Mouse (Mus musculus): ENCODE results near the gene Slc12a4. TPM values are rescaled to one million over a fixed set of nuclear protein-coding genes. Genes with fewer than 3 reads are reported as not detected.

The Slc12a4 gene
- total RNA-seq, 1 experiment from 2014 or later: 8.1 TPM

GRCm38 (mm10) chr8:105937496-105938305 lies 28.2 kb downstream of the Slc12a4 start:
- ATAC-seq (replicated peaks; ENCODE audit: insufficient number of reproducible peaks, low FRiP score, low TSS enrichment, poor library complexity, severe bottlenecking): no peak; the same call in 1 of the 2 replicates

- peak; percentile 85 for ATAC-seq (replicated peaks; ENCODE audit: insufficient number of reproducible peaks, low FRiP score, low TSS enrichment, poor library complexity, severe bottlenecking)
Observed at GRCm38 (mm10) chr8:105936866-105937475, 28.9 kb downstream of the Slc12a4 start.

- no peak for ATAC-seq (replicated peaks; ENCODE audit: insufficient number of reproducible peaks, low FRiP score, low TSS enrichment, poor library complexity, severe bottlenecking)
Observed at GRCm38 (mm10) chr8:105935863-105936603, 29.9 kb downstream of the Slc12a4 start.

- no peak for ATAC-seq (replicated peaks; ENCODE audit: insufficient number of reproducible peaks, low FRiP score, low TSS enrichment, poor library complexity, severe bottlenecking)
Observed at GRCm38 (mm10) chr8:105935105-105935504, 30.8 kb downstream of the Slc12a4 start.

- ATAC-seq (replicated peaks; ENCODE audit: insufficient number of reproducible peaks, low FRiP score, low TSS enrichment, poor library complexity, severe bottlenecking): no peak
Observed at GRCm38 (mm10) chr8:105933762-105934161, 32.1 kb downstream of the Slc12a4 start, which contains the start of gene Ctrl. TSS of gene Ctrl (minus strand) at chr8:105933862.

- no peak for ATAC-seq (replicated peaks; ENCODE audit: insufficient number of reproducible peaks, low FRiP score, low TSS enrichment, poor library complexity, severe bottlenecking)
Observed at GRCm38 (mm10) chr8:105932525-105932924, 33.4 kb downstream of the Slc12a4 start.

GRCm38 (mm10) chr8:105931271-105931670 lies 34.6 kb downstream of the Slc12a4 start:
- no peak for ATAC-seq (replicated peaks; ENCODE audit: insufficient number of reproducible peaks, low FRiP score, low TSS enrichment, poor library complexity, severe bottlenecking)

GRCm38 (mm10) chr8:105930602-105931001 lies 35.3 kb downstream of the Slc12a4 start:
- peak; percentile 88 for ATAC-seq (replicated peaks; ENCODE audit: insufficient number of reproducible peaks, low FRiP score, low TSS enrichment, poor library complexity, severe bottlenecking)

GRCm38 (mm10) chr8:105925123-105925522 lies 40.8 kb downstream of the Slc12a4 start:
- no peak for ATAC-seq (replicated peaks; ENCODE audit: insufficient number of reproducible peaks, low FRiP score, low TSS enrichment, poor library complexity, severe bottlenecking)

- no peak for ATAC-seq (replicated peaks; ENCODE audit: insufficient number of reproducible peaks, low FRiP score, low TSS enrichment, poor library complexity, severe bottlenecking)
Observed at GRCm38 (mm10) chr8:105919390-105919789, 46.5 kb downstream of the Slc12a4 start.

GRCm38 (mm10) chr8:105900941-105901616 lies 64.8 kb downstream of the Slc12a4 start:
- ATAC-seq (replicated peaks; ENCODE audit: insufficient number of reproducible peaks, low FRiP score, low TSS enrichment, poor library complexity, severe bottlenecking): 0 out of 2 replicates have a peak, but pooled peaks have one; percentile 44

- peak; percentile 96 for ATAC-seq (replicated peaks; ENCODE audit: insufficient number of reproducible peaks, low FRiP score, low TSS enrichment, poor library complexity, severe bottlenecking)
Observed at GRCm38 (mm10) chr8:105900180-105900940, 65.5 kb downstream of the Slc12a4 start, which contains the start of gene Pskh1. TSS of gene Pskh1 (plus strand) at chr8:105900441.

- no peak for ATAC-seq (replicated peaks; ENCODE audit: insufficient number of reproducible peaks, low FRiP score, low TSS enrichment, poor library complexity, severe bottlenecking)
Observed at GRCm38 (mm10) chr8:105897801-105898480, 68.0 kb downstream of the Slc12a4 start.

Other genes starting within 250 kb of the Slc12a4 start
- 0.21 to 2.7 TPM in 2 of 3 replicates, not detected in the other for gene Gfod2, start 207.4 kb downstream of the Slc12a4 start, total RNA-seq (2017)
- 11.8 to 19.7 TPM (median 13.0 TPM) in 3 replicates for gene Ranbp10, start 138.7 kb downstream of the Slc12a4 start, total RNA-seq (2017)
- 0.19 TPM in 1 of 3 replicates, not detected in the others for gene Tsnaxip1, start 138.4 kb downstream of the Slc12a4 start, total RNA-seq (2017)
- gene Cenpt, start 112.8 kb downstream of the Slc12a4 start, total RNA-seq (2017): 3.6 to 7.3 TPM (median 5.4 TPM) in 3 replicates
- gene Thap11, start 111.0 kb downstream of the Slc12a4 start, total RNA-seq (2017): 12.3 to 21.2 TPM (median 20.9 TPM) in 3 replicates
- 20.2 to 38.8 TPM (median 28.6 TPM) in 3 replicates for gene Nutf2, start 105.5 kb downstream of the Slc12a4 start, total RNA-seq (2017)
- 29.2 to 48.9 TPM (median 46.8 TPM) in 3 replicates for gene Edc4, start 85.2 kb downstream of the Slc12a4 start, total RNA-seq (2017)
- 3.6 TPM in 1 of 3 replicates, not detected in the others for gene Nrn1l, start 72.5 kb downstream of the Slc12a4 start, total RNA-seq (2017)
- gene Pskh1, start 65.7 kb downstream of the Slc12a4 start, total RNA-seq (2017): 11.4 to 15.3 TPM (median 11.6 TPM) in 3 replicates
- not detected in 3 replicates for gene Ctrl, start 32.2 kb downstream of the Slc12a4 start, total RNA-seq (2017)
- 98.5 to 154 TPM (median 99.0 TPM) in 3 replicates for gene Psmb10, start 27.7 kb downstream of the Slc12a4 start, total RNA-seq (2017)
- not detected in 3 replicates for gene Lcat, start 22.7 kb downstream of the Slc12a4 start, total RNA-seq (2017)
- 0.96 to 1.7 TPM (median 0.97 TPM) in 3 replicates for gene Dpep3, start 13.3 kb upstream of the Slc12a4 start, total RNA-seq (2017)
- gene Dus2, start 25.2 kb upstream of the Slc12a4 start, total RNA-seq (2017): 4.4 to 16.1 TPM (median 14.3 TPM) in 3 replicates
- 1.2 to 2.1 TPM (median 1.3 TPM) in 3 replicates for gene Dpep2nb, start 39.9 kb upstream of the Slc12a4 start, total RNA-seq (2017)
- 25.7 to 34.8 TPM (median 33.9 TPM) in 3 replicates for gene Ddx28, start 45.8 kb upstream of the Slc12a4 start, total RNA-seq (2017)
- 69.7 to 114 TPM (median 95.6 TPM) in 3 replicates for gene Nfatc3, start 92.7 kb upstream of the Slc12a4 start, total RNA-seq (2017)
- gene Esrp2, start 170.9 kb upstream of the Slc12a4 start, total RNA-seq (2017): not detected in 3 replicates
- 7.7 to 8.6 TPM (median 8.2 TPM) in 3 replicates for gene Pla2g15, start 184.3 kb upstream of the Slc12a4 start, total RNA-seq (2017)
- 11.1 to 13.3 TPM (median 13.1 TPM) in 3 replicates for gene Slc7a6, start 202.8 kb upstream of the Slc12a4 start, total RNA-seq (2017)
- gene Slc7a6os, start 244.8 kb upstream of the Slc12a4 start, total RNA-seq (2017): 65.9 to 77.4 TPM (median 66.8 TPM) in 3 replicates
- gene Prmt7, start 244.8 kb upstream of the Slc12a4 start, total RNA-seq (2017): 9.3 to 14.4 TPM (median 10.9 TPM) in 3 replicates